Mouse (Mus musculus) CH12F3 (cell line): ENCODE data around the gene Gdf15.

Source experiments
- in situ Hi-C: fragments of 300-500 bp; cut with MboI; formaldehyde crosslinking; loops from 2 replicates; pipeline ENCODE4 v1.14.3; 2020; ENCODE audit warnings: low sequenced_read_pairs

Gene Gdf15

GRCm38 (mm10) chr8:70629574-70630531 lies 2.4 kb downstream of the Gdf15 start:
- in situ Hi-C loops: no loop called here

GRCm38 (mm10) chr8:70628986-70629490 lies 3.2 kb downstream of the Gdf15 start:
- in situ Hi-C loops: no loop called here

GRCm38 (mm10) chr8:70627041-70627440 lies 5.2 kb downstream of the Gdf15 start:
- in situ Hi-C loops: no loop called here

GRCm38 (mm10) chr8:70625104-70625503 lies 7.2 kb downstream of the Gdf15 start:
- in situ Hi-C loops: no loop called here

- in situ Hi-C loops: no loop called here
These were observed 10.0 kb downstream of the Gdf15 start for GRCm38 (mm10) chr8:70622220-70622619.

GRCm38 (mm10) chr8:70618888-70619334 lies 13.3 kb downstream of the Gdf15 start:
- in situ Hi-C loops: no loop called here

GRCm38 (mm10) chr8:70617985-70618384 lies 14.3 kb downstream of the Gdf15 start:
- in situ Hi-C loops: no loop called here

- in situ Hi-C loops: no loop called here
These were observed 15.6 kb downstream of the Gdf15 start for GRCm38 (mm10) chr8:70616645-70617044.

GRCm38 (mm10) chr8:70615894-70616293 lies 16.4 kb downstream of the Gdf15 start, which contains the start of gene Lrrc25:
TSS of gene Lrrc25 (plus strand) at chr8:70616155.
- in situ Hi-C loops: no loop called here

- in situ Hi-C loops: no loop called here
These were observed 17.0 kb downstream of the Gdf15 start for GRCm38 (mm10) chr8:70615281-70615680.

GRCm38 (mm10) chr8:70614469-70614868 lies 17.8 kb downstream of the Gdf15 start:
- in situ Hi-C loops: no loop called here

- in situ Hi-C loops: no loop called here
These were observed 18.5 kb downstream of the Gdf15 start for GRCm38 (mm10) chr8:70613763-70614162.

- in situ Hi-C loops: no loop called here
These were observed 20.4 kb downstream of the Gdf15 start for GRCm38 (mm10) chr8:70611849-70612248.

GRCm38 (mm10) chr8:70610796-70611771 lies 21.2 kb downstream of the Gdf15 start:
- in situ Hi-C loops: no loop called here

- in situ Hi-C loops: no loop called here
These were observed 22.1 kb downstream of the Gdf15 start for GRCm38 (mm10) chr8:70609849-70610795.

- in situ Hi-C loops: no loop called here
These were observed 22.8 kb downstream of the Gdf15 start for GRCm38 (mm10) chr8:70609368-70609848.

GRCm38 (mm10) chr8:70608749-70609367 lies 23.4 kb downstream of the Gdf15 start, which contains the start of gene Ssbp4:
TSS of gene Ssbp4 (minus strand) at chr8:70608872.
- in situ Hi-C loops: no loop called here

GRCm38 (mm10) chr8:70607898-70608748 lies 24.1 kb downstream of the Gdf15 start:
- in situ Hi-C loops: no loop called here
